Mouse (Mus musculus) brain, embryonic 14.5 days (tissue): ENCODE data around the gene Tnfrsf13c.

Experiments
- CTCF ChIP-seq: fragments of 200-500 bp; IDR thresholded peaks from 2 replicates; pipeline ENCODE4 v1.5.1; 2012; ENCODE audit warnings: inconsistent platforms, mild to moderate bottlenecking, moderate library complexity, borderline replicate concordance; ENCODE audit not compliant: insufficient read depth, insufficient read length; ENCODE audit errors: extremely low read depth
- POLR2A ChIP-seq: fragments of 200-500 bp; IDR thresholded peaks from 2 replicates; pipeline ENCODE4 v1.6.1; 2012; ENCODE audit warnings: mild to moderate bottlenecking, inconsistent platforms, borderline replicate concordance; ENCODE audit not compliant: poor library complexity, insufficient read depth, insufficient read length, severe bottlenecking; ENCODE audit errors: extremely low read depth

GRCm38 (mm10) chr15:82208307-82208706, 15.9 kb downstream of the Tnfrsf13c start:
- no peak for TF ChIP-seq CTCF
- no peak for TF ChIP-seq POLR2A
